Mouse (Mus musculus) myocyte (in vitro differentiated cells): Measurements from ENCODE around the gene Agmat.

Source experiments
- CEBPB ChIP-seq: IDR thresholded peaks from 2 replicates; pipeline ENCODE4 v1.6.1; 2011; ENCODE audit warnings: mild to moderate bottlenecking, moderate library complexity; ENCODE audit not compliant: poor library complexity, insufficient read depth, severe bottlenecking
- E2F4 ChIP-seq: IDR thresholded peaks from one replicate; pipeline ENCODE4 v1.6.1; 2011; ENCODE audit warnings: mild to moderate bottlenecking, control low read depth, moderate library complexity; ENCODE audit not compliant: insufficient read depth
- MAX ChIP-seq: IDR thresholded peaks from one replicate; pipeline ENCODE4 v1.6.1; 2011; ENCODE audit warnings: low read depth, mild to moderate bottlenecking, control low read depth
- POLR2A ChIP-seq: IDR thresholded peaks from one replicate; pipeline ENCODE4 v1.6.1; 2011; ENCODE audit warnings: low read depth, mild to moderate bottlenecking, control low read depth, moderate library complexity; ENCODE audit not compliant: insufficient read length
- POLR2AphosphoS2 ChIP-seq: IDR thresholded peaks from one replicate; pipeline ENCODE4 v1.6.1; 2011; ENCODE audit warnings: low read depth, control low read depth; ENCODE audit not compliant: insufficient read length
- REST ChIP-seq: IDR thresholded peaks from one replicate; pipeline ENCODE4 v1.6.1; 2011; ENCODE audit warnings: mild to moderate bottlenecking, control low read depth, moderate library complexity; ENCODE audit not compliant: insufficient read depth, insufficient read length
- TCF12 ChIP-seq: IDR thresholded peaks from one replicate; pipeline ENCODE4 v1.6.1; 2011; ENCODE audit warnings: mild to moderate bottlenecking, control low read depth; ENCODE audit not compliant: poor library complexity, insufficient read depth, severe bottlenecking
- USF1 ChIP-seq: IDR thresholded peaks from one replicate; pipeline ENCODE4 v1.6.1; 2011; ENCODE audit warnings: low read depth, mild to moderate bottlenecking, control low read depth, moderate library complexity

GRCm38 (mm10) chr4:141720761-141721523 is 25.5 kb upstream of the Agmat start:
- TF ChIP-seq TCF12 (no peak), REST (no peak), USF1 (no peak), CEBPB (no peak), POLR2A (no peak), MAX (no peak), POLR2AphosphoS2 (no peak), E2F4 (no peak)
